Mouse (Mus musculus): ENCODE measurements around the gene Mon2. TPM values are rescaled to one million over a fixed set of nuclear protein-coding genes. Genes with fewer than 3 reads are reported as not detected.
"Not testable (repeated sequence)": the region's sequence is repeated elsewhere in the genome, so short reads cannot be mapped to it uniquely, and the experiment has no call there.

Mon2 gene
- polyA plus RNA-seq, 1 experiment from 2014 or later = 7.5 TPM

DNA sequence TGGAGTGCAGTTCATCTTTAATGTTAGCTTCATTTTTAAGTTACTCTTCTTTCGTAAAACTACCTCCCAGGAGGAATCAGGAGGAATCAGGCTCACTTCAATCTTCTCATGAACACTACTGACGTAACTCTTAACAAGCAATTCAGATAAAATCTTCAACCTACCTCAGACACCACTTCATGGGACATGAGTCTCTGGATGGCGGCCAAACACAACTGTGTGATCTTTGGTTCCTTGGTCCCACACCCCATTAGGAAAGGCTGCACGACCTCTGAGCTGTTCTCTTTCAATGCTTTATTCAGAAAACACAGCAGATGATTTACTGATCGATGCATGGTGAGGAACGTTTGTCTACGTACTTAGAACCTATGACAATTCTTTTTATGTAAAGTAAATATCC, 24.3 kb downstream of the Mon2 start:
- Histone ChIP-seq H3K4me1 (ENCODE audit: control insufficient read depth, low read depth, low read length) (no peaks in the 10 kb centered on the region), H3K9me3 (replicated peaks; ENCODE audit: control insufficient read depth, low read length) (no peaks in the 10 kb centered on the region)
- WGBS (ENCODE audit: insufficient replicate concordance) = 70% methylated on average over 7 of the region's 7 CpGs

DNA sequence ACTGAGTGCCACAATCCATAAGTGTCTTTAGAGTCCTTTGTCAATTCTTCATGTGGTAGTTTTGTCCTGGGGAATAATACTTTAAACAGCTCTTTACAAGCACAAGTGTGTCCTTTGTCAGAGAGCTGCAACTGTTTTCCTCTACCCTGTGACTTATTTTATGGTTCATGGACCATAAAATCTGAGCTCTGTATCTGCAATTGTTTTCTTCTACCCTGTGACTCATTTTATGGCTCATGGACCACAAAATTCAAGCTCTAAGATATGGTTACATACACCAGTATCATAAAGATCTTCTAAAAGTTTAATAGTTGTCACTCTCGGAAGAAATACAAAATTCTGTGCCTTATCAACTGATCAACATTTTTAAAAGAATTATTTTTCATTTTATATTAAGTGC, 27.6 kb downstream of the Mon2 start:
- 72% methylated on average over 1 of the region's 1 CpGs for WGBS (ENCODE audit: insufficient replicate concordance)
- Histone ChIP-seq H3K27me3 (ENCODE audit: control insufficient read depth, insufficient read depth, low read depth, low read length) (no peaks in the 10 kb centered on the region), H3K9ac (ENCODE audit: low read depth, low read length) (no peak overlapping the region), H3K36me3 (ENCODE audit: control insufficient read depth, insufficient read depth) (peaks cover 3% of the 10 kb centered on the region; the same call in 1 of the 2 replicates), H3K4me1 (ENCODE audit: control insufficient read depth, low read depth, low read length) (no peaks in the 10 kb centered on the region), H3K27ac (ENCODE audit: low read length) (no peak overlapping the region), H3K4me3 (ENCODE audit: low read depth, low read length) (no peak overlapping the region), H3K4me2 (ENCODE audit: low read depth, low read length) (no peak overlapping the region), H3K9me3 (replicated peaks; ENCODE audit: control insufficient read depth, low read length) (no peaks in the 10 kb centered on the region)
- ATAC-seq (ENCODE audit: low read depth) = no peak

More for the DNA sequence above, 24.3 kb downstream of the Mon2 start:
- Histone ChIP-seq H3K4me3 (ENCODE audit: low read depth, low read length) (no peak overlapping the region), H3K36me3 (ENCODE audit: control insufficient read depth, insufficient read depth) (peaks cover 3% of the 10 kb centered on the region; the same call in 1 of the 2 replicates), H3K27me3 (ENCODE audit: control insufficient read depth, insufficient read depth, low read depth, low read length) (no peaks in the 10 kb centered on the region), H3K27ac (ENCODE audit: low read length) (no peak overlapping the region), H3K9ac (ENCODE audit: low read depth, low read length) (no peak overlapping the region), H3K4me2 (ENCODE audit: low read depth, low read length) (no peak overlapping the region)
- ATAC-seq (ENCODE audit: low read depth) = no peak

DNA sequence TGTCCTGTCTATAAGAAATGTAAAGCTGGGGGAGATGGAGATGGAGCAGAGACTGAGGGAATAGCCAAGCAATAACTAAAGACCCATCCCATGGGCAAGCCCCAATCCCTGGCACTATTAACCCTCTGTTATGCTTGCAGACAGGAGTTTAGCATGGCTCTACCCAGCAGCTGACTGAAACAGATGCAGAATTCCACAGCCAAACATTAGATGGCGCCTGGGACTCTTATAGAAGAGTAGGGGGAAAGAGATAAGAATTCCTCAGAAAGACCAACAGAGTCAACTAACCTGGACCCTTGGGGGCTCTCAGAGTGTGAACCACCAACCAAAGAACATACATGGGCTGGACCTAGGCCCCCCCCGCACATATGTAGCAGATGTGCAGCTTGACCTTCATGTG, 36.4 kb downstream of the Mon2 start:
- H3K27me3 ChIP-seq (ENCODE audit: control insufficient read depth, insufficient read depth, low read depth, low read length) = no peaks in the 10 kb centered on the region
- no peak for ATAC-seq (ENCODE audit: low read depth)
- H3K36me3 ChIP-seq (ENCODE audit: control insufficient read depth, insufficient read depth) = peaks cover 14% of the 10 kb centered on the region
- whole genome bisulfite sequencing (ENCODE audit: insufficient replicate concordance) = 54% methylated on average over 2 of the region's 2 CpGs
- H3K4me3 ChIP-seq (ENCODE audit: low read depth, low read length) = no peak overlapping the region
- no peaks in the 10 kb centered on the region for H3K4me1 ChIP-seq (ENCODE audit: control insufficient read depth, low read depth, low read length)
- no peak overlapping the region for H3K4me2 ChIP-seq (ENCODE audit: low read depth, low read length)
- no peak overlapping the region for H3K27ac ChIP-seq (ENCODE audit: low read length)
- H3K9ac ChIP-seq (ENCODE audit: low read depth, low read length) = no peak overlapping the region
- no peaks in the 10 kb centered on the region for H3K9me3 ChIP-seq (replicated peaks; ENCODE audit: control insufficient read depth, low read length)

DNA sequence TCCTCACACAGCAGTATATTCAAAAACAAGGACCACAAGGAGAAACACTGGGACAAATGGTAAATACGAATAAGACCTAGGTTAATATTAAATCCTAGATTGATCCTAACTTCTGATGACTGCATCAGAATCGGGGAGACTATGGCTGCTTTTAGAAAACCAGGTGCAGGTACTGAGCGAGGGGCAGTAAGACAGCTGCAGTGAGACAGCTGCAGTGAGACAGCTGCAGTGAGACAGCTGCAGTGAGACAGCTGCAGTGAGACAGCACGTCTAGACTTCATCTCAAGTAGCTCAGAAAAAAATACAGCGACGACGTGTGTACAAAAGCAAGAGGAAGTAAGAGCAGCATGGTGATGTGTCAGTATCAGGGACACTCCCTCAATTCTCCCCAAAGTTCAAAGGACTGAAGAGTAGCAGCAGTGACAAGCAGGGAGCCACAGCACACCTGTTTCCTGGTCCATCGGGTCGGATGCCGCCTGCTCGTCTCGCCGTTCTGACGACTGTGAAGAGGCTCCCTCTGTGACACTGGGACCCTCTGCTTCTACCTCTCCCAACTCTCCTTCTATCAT, 44.1 kb downstream of the Mon2 start:
- Histone ChIP-seq H3K27me3 (ENCODE audit: control insufficient read depth, insufficient read depth, low read depth, low read length) (no peaks in the 10 kb centered on the region), H3K27ac (ENCODE audit: low read length) (no peak overlapping the region), H3K9ac (ENCODE audit: low read depth, low read length) (no peak overlapping the region), H3K36me3 (ENCODE audit: control insufficient read depth, insufficient read depth) (peaks cover 20% of the 10 kb centered on the region), H3K9me3 (replicated peaks; ENCODE audit: control insufficient read depth, low read length) (no peaks in the 10 kb centered on the region), H3K4me1 (ENCODE audit: control insufficient read depth, low read depth, low read length) (no peaks in the 10 kb centered on the region), H3K4me2 (ENCODE audit: low read depth, low read length) (no peak overlapping the region), H3K4me3 (ENCODE audit: low read depth, low read length) (no peak overlapping the region)
- ATAC-seq (ENCODE audit: low read depth) = no peak
- 77% methylated on average over 14 of the region's 14 CpGs for WGBS (ENCODE audit: insufficient replicate concordance)

DNA sequence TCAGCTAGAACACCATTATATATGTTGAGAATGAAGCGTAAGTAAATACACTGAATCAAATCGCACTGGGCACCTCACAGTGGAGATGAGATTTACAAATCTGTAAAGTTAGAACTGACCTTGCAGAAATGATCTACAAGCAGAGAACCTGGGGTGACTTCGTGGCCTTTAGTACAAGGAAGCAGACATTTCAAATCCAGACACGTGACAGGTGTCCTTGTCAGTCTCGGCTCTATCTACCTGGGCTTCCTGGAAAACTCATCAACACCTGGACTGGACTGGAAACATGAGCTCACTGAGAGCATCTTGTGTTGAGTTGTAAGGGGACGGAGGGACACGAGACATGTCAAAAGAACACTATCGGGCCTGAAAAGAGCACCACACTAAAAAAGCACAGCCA, 44.9 kb downstream of the Mon2 start:
- WGBS (ENCODE audit: insufficient replicate concordance) = 84% methylated on average over 8 of the region's 8 CpGs
- ATAC-seq (ENCODE audit: low read depth) = no peak
- H3K9ac ChIP-seq (ENCODE audit: low read depth, low read length) = no peak overlapping the region
- H3K36me3 ChIP-seq (ENCODE audit: control insufficient read depth, insufficient read depth) = peaks cover 18% of the 10 kb centered on the region
- H3K27ac ChIP-seq (ENCODE audit: low read length) = no peak overlapping the region
- H3K27me3 ChIP-seq (ENCODE audit: control insufficient read depth, insufficient read depth, low read depth, low read length) = no peaks in the 10 kb centered on the region
- no peak overlapping the region for H3K4me2 ChIP-seq (ENCODE audit: low read depth, low read length)
- no peaks in the 10 kb centered on the region for H3K4me1 ChIP-seq (ENCODE audit: control insufficient read depth, low read depth, low read length)
- H3K9me3 ChIP-seq (replicated peaks; ENCODE audit: control insufficient read depth, low read length) = no peaks in the 10 kb centered on the region
- H3K4me3 ChIP-seq (ENCODE audit: low read depth, low read length) = no peak overlapping the region

- H3K4me3 ChIP-seq (ENCODE audit: low read depth, low read length) = no peak overlapping the region
- no peaks in the 10 kb centered on the region for H3K4me1 ChIP-seq (ENCODE audit: control insufficient read depth, low read depth, low read length)
- 85% methylated on average over 9 of the region's 9 CpGs for WGBS (ENCODE audit: insufficient replicate concordance)
- H3K9me3 ChIP-seq (replicated peaks; ENCODE audit: control insufficient read depth, low read length) = no peaks in the 10 kb centered on the region
- no peak overlapping the region for H3K27ac ChIP-seq (ENCODE audit: low read length)
- H3K36me3 ChIP-seq (ENCODE audit: control insufficient read depth, insufficient read depth) = peaks cover 19% of the 10 kb centered on the region
- H3K4me2 ChIP-seq (ENCODE audit: low read depth, low read length) = no peak overlapping the region
- no peak overlapping the region for H3K9ac ChIP-seq (ENCODE audit: low read depth, low read length)
- no peaks in the 10 kb centered on the region for H3K27me3 ChIP-seq (ENCODE audit: control insufficient read depth, insufficient read depth, low read depth, low read length)
- ATAC-seq (ENCODE audit: low read depth) = no peak
Measured at GRCm38 (mm10) chr10:123030589-123030988, 45.7 kb downstream of the Mon2 start.

DNA sequence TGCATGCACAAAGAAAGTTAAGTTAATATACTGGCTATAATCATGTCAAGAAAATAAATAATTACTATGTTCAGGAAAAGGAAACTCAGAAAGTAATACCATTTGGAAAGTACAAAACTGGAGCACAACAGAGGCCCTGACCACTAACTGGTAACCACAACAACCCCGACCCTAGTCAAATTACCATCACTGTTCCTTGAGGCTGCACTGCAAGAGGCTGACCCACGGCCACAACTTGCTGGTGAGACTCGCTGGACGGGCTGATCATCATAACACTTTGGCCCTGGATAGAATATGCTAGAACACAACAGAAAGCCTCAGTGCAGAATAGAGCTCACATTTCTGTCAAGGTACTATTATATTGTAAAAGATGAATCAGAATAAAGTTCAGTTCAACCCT, 47.4 kb downstream of the Mon2 start:
- no peak overlapping the region for H3K9ac ChIP-seq (ENCODE audit: low read depth, low read length)
- ATAC-seq (ENCODE audit: low read depth) = no peak
- 75% methylated on average over 4 of the region's 4 CpGs for WGBS (ENCODE audit: insufficient replicate concordance)
- H3K27me3 ChIP-seq (ENCODE audit: control insufficient read depth, insufficient read depth, low read depth, low read length) = no peaks in the 10 kb centered on the region
- no peak overlapping the region for H3K4me3 ChIP-seq (ENCODE audit: low read depth, low read length)
- peaks cover 17% of the 10 kb centered on the region for H3K36me3 ChIP-seq (ENCODE audit: control insufficient read depth, insufficient read depth)
- H3K4me1 ChIP-seq (ENCODE audit: control insufficient read depth, low read depth, low read length) = no peaks in the 10 kb centered on the region
- H3K27ac ChIP-seq (ENCODE audit: low read length) = no peak overlapping the region
- no peaks in the 10 kb centered on the region for H3K9me3 ChIP-seq (replicated peaks; ENCODE audit: control insufficient read depth, low read length)
- no peak overlapping the region for H3K4me2 ChIP-seq (ENCODE audit: low read depth, low read length)

- not testable (repeated sequence) for H3K27me3 ChIP-seq (ENCODE audit: control insufficient read depth, insufficient read depth, low read depth, low read length); H3K4me3 ChIP-seq (ENCODE audit: low read depth, low read length); ATAC-seq (ENCODE audit: low read depth); H3K9ac ChIP-seq (ENCODE audit: low read depth, low read length); H3K4me2 ChIP-seq (ENCODE audit: low read depth, low read length); H3K4me1 ChIP-seq (ENCODE audit: control insufficient read depth, low read depth, low read length); H3K9me3 ChIP-seq (replicated peaks; ENCODE audit: control insufficient read depth, low read length); H3K27ac ChIP-seq (ENCODE audit: low read length)
- 83% methylated on average over 4 of the region's 4 CpGs for WGBS (ENCODE audit: insufficient replicate concordance)
- H3K36me3 ChIP-seq (ENCODE audit: control insufficient read depth, insufficient read depth) = peaks cover 25% of the 10 kb centered on the region
Measured at GRCm38 (mm10) chr10:123026736-123027135, 49.6 kb downstream of the Mon2 start.

DNA sequence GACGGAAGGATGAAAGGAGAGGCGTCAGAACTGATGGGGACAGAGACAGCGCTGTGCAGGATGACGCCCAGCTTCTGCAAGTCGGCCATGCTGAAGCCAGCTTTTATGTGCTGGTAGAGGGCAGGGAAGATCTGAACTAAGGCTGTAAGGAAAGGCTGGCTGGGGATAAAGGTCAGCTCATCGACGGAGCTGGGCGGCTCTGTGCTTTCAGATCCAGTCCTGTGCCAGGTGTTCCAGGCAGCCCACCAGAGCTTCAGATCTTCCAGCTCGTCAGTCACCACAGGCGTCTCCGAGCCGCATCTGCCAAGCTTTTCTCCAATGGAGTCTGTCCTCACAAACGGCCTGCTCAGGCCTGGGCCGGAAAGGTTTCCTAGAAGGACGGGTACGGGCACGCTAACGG, 62.9 kb downstream of the Mon2 start:
- Histone ChIP-seq H3K4me3 (ENCODE audit: low read depth, low read length) (no peak overlapping the region), H3K36me3 (ENCODE audit: control insufficient read depth, insufficient read depth) (peaks cover 22% of the 10 kb centered on the region), H3K27me3 (ENCODE audit: control insufficient read depth, insufficient read depth, low read depth, low read length) (no peaks in the 10 kb centered on the region), H3K9ac (ENCODE audit: low read depth, low read length) (no peak overlapping the region), H3K4me2 (ENCODE audit: low read depth, low read length) (no peak overlapping the region), H3K4me1 (ENCODE audit: control insufficient read depth, low read depth, low read length) (no peaks in the 10 kb centered on the region), H3K9me3 (replicated peaks; ENCODE audit: control insufficient read depth, low read length) (no peaks in the 10 kb centered on the region), H3K27ac (ENCODE audit: low read length) (no peak overlapping the region)
- ATAC-seq (ENCODE audit: low read depth) = no peak
- WGBS (ENCODE audit: insufficient replicate concordance) = 76% methylated on average over 18 of the region's 18 CpGs
